Mouse (Mus musculus): ENCODE results near the gene Msantd4. TPM values are rescaled to one million over a fixed set of nuclear protein-coding genes. Genes with fewer than 3 reads are reported as not detected.
A peak's percentile ranks its signal among the peaks of the same experiment; 100 is the strongest.
"Not testable (repeated sequence)": the region's sequence is repeated elsewhere in the genome, so short reads cannot be mapped to it uniquely, and the experiment has no call there.

Gene Msantd4
- polyA plus RNA-seq (2014; fragmentation: Nextera tagmentation; extraction: Ambion mirVana), result 38.5 and 45.0 TPM in 2 replicates

- H3K27me3 ChIP-seq (replicated peaks; ENCODE audit: control insufficient read depth, insufficient read depth, low read length), result no peaks in the 10 kb centered on the region
- peaks cover 3% of the 10 kb centered on the region; the same call in 1 of the 2 replicates for H3K4me1 ChIP-seq (ENCODE audit: control insufficient read depth, insufficient read depth, low read length)
- 0 out of 2 replicates have a peak, but pooled peaks cover 3% of the 10 kb centered on the region for H3K36me3 ChIP-seq (ENCODE audit: control insufficient read depth, insufficient read depth, low read length)
- H3K9me3 ChIP-seq (ENCODE audit: control insufficient read depth, low read length), result no peaks in the 10 kb centered on the region
- DNase-seq (ENCODE audit: low spot score), result peak; percentile 100
- H3K4me3 ChIP-seq (ENCODE audit: low read depth, low read length), result peak within 1 kb of the TSS; percentile 62
- ATAC-seq (ENCODE audit: low read depth), result peak; percentile 100
- 3% methylated on average over 31 of the region's 31 CpGs for WGBS
- H3K27ac ChIP-seq (replicated peaks; ENCODE audit: low read depth, low read length), result peak within 1 kb of the TSS; percentile 79
- peak within 1 kb of the TSS; percentile 70 for H3K9ac ChIP-seq (ENCODE audit: low read depth, low read length)
- peak within 1 kb of the TSS; percentile 71 for H3K4me2 ChIP-seq (ENCODE audit: low read depth, low read length)
Observed at GRCm38 (mm10) chr9:4375828-4376639, at the start of gene Msantd4. Gene Msantd4, plus strand, starts transcription at chr9:4376562.

- no peaks in the 10 kb centered on the region for H3K27me3 ChIP-seq (replicated peaks; ENCODE audit: control insufficient read depth, insufficient read depth, low read length)
- ATAC-seq (ENCODE audit: low read depth), result no peak
- H3K4me2 ChIP-seq (ENCODE audit: low read depth, low read length), result no peak overlapping the region
Observed at GRCm38 (mm10) chr9:4353163-4353562, 23.2 kb upstream of the Msantd4 start.

GRCm38 (mm10) chr9:4376640-4377120 is 318 bp downstream of the Msantd4 start:
- H3K9me3 ChIP-seq (ENCODE audit: control insufficient read depth, low read length), result no peaks in the 10 kb centered on the region
- H3K4me3 ChIP-seq (ENCODE audit: low read depth, low read length), result peak overlapping the region; percentile 62
- H3K36me3 ChIP-seq (ENCODE audit: control insufficient read depth, insufficient read depth, low read length), result 0 out of 2 replicates have a peak, but pooled peaks cover 3% of the 10 kb centered on the region
- H3K4me2 ChIP-seq (ENCODE audit: low read depth, low read length), result peak overlapping the region; percentile 71
- WGBS, result 0% methylated on average over 15 of the region's 15 CpGs
- DNase-seq (ENCODE audit: low spot score), result no peak
- peaks cover 3% of the 10 kb centered on the region; the same call in 1 of the 2 replicates for H3K4me1 ChIP-seq (ENCODE audit: control insufficient read depth, insufficient read depth, low read length)
- no peaks in the 10 kb centered on the region for H3K27me3 ChIP-seq (replicated peaks; ENCODE audit: control insufficient read depth, insufficient read depth, low read length)
- peak overlapping the region; percentile 22; the same call in 1 of the 2 replicates for H3K27ac ChIP-seq (replicated peaks; ENCODE audit: low read depth, low read length)
- H3K9ac ChIP-seq (ENCODE audit: low read depth, low read length), result peak overlapping the region; percentile 65
- peak; percentile 48 for ATAC-seq (ENCODE audit: low read depth)

More at GRCm38 (mm10) chr9:4353163-4353562, 23.2 kb upstream of the Msantd4 start:
- Histone ChIP-seq H3K9me3 (ENCODE audit: control insufficient read depth, low read length) (no peaks in the 10 kb centered on the region), H3K36me3 (ENCODE audit: control insufficient read depth, insufficient read depth, low read length) (no peaks in the 10 kb centered on the region), H3K27ac (replicated peaks; ENCODE audit: low read depth, low read length) (no peak overlapping the region), H3K4me3 (ENCODE audit: low read depth, low read length) (no peak overlapping the region), H3K4me1 (ENCODE audit: control insufficient read depth, insufficient read depth, low read length) (no peaks in the 10 kb centered on the region), H3K9ac (ENCODE audit: low read depth, low read length) (no peak overlapping the region)
- DNase-seq (ENCODE audit: low spot score), result no peak
- 87% methylated on average over 1 of the region's 1 CpGs for WGBS

- 95% methylated on average over 11 of the region's 11 CpGs for WGBS
- not testable (repeated sequence) for ATAC-seq (ENCODE audit: low read depth); H3K4me2 ChIP-seq (ENCODE audit: low read depth, low read length)
Observed at GRCm38 (mm10) chr9:4400801-4401200, 24.4 kb downstream of the Msantd4 start.

More at GRCm38 (mm10) chr9:4400801-4401200, 24.4 kb downstream of the Msantd4 start:
- not testable (repeated sequence) for H3K27ac ChIP-seq (replicated peaks; ENCODE audit: low read depth, low read length); DNase-seq (ENCODE audit: low spot score); H3K36me3 ChIP-seq (ENCODE audit: control insufficient read depth, insufficient read depth, low read length); H3K9ac ChIP-seq (ENCODE audit: low read depth, low read length); H3K27me3 ChIP-seq (replicated peaks; ENCODE audit: control insufficient read depth, insufficient read depth, low read length); H3K4me3 ChIP-seq (ENCODE audit: low read depth, low read length); H3K9me3 ChIP-seq (ENCODE audit: control insufficient read depth, low read length); H3K4me1 ChIP-seq (ENCODE audit: control insufficient read depth, insufficient read depth, low read length)

Small RNAs within 50 kb of the gene (microRNA-seq; reads per million reads assigned to microRNA genes)
- gene Gm23992 (ENCODE audit: borderline number of aligned reads), result not detected

Other genes with a start within 250 kb of the Msantd4 start
- gene Aasdhppt, start 67.1 kb upstream of the Msantd4 start, polyA plus RNA-seq (2014; fragmentation: Nextera tagmentation; extraction: Ambion mirVana), result 29.7 and 32.0 TPM in 2 replicates
- 6.6 and 6.8 TPM in 2 replicates for gene Kbtbd3, start 66.7 kb upstream of the Msantd4 start, polyA plus RNA-seq (2014; fragmentation: Nextera tagmentation; extraction: Ambion mirVana)

Measured in embryonic facial prominence, embryonic 14.5 days (tissue).